Mouse (Mus musculus) forebrain, embryonic 13.5 days (tissue): Measurements from ENCODE around the gene Rbpjl. TPM values are rescaled to one million over a fixed set of nuclear protein-coding genes. Genes with fewer than 3 reads are reported as not detected.

ENCODE experiments used
- ATAC-seq: fragments of 200-750 bp; cut with Nextera tagmentation; 2 replicates; pipeline ENCODE4 v1.8.0; 2017
- H3K27ac ChIP-seq: fragments of 300-500 bp; sonication (generic); 2 replicates; pipeline ENCODE4 v1.5.1; 2015; ENCODE audit warnings: inconsistent platforms, mild to moderate bottlenecking, moderate library complexity
- H3K27me3 ChIP-seq: fragments of 300-500 bp; sonication (generic); 2 replicates; pipeline ENCODE4 v1.6.1; 2015; ENCODE audit warnings: mild to moderate bottlenecking, inconsistent platforms
- H3K36me3 ChIP-seq: fragments of 300-500 bp; sonication (generic); 2 replicates; pipeline ENCODE4 v1.6.1; 2015; ENCODE audit warnings: mild to moderate bottlenecking, inconsistent platforms; ENCODE audit not compliant: poor library complexity, severe bottlenecking
- H3K4me1 ChIP-seq: fragments of 300-500 bp; sonication (generic); 2 replicates; pipeline ENCODE4 v1.6.1; 2015; ENCODE audit warnings: inconsistent platforms
- H3K4me2 ChIP-seq: fragments of 300-500 bp; sonication (generic); 2 replicates; pipeline ENCODE4 v1.6.1; 2015; ENCODE audit warnings: inconsistent platforms, mild to moderate bottlenecking, moderate library complexity
- H3K4me3 ChIP-seq: fragments of 300-500 bp; sonication (generic); 2 replicates; pipeline ENCODE4 v1.5.1; 2015; ENCODE audit warnings: mild to moderate bottlenecking, inconsistent platforms
- H3K9ac ChIP-seq: fragments of 300-500 bp; sonication (generic); 2 replicates; pipeline ENCODE4 v1.6.1; 2015; ENCODE audit warnings: mild to moderate bottlenecking, inconsistent platforms
- H3K9me3 ChIP-seq: fragments of 300-500 bp; sonication (generic); replicated peaks from 2 replicates; pipeline ENCODE4 v1.6.1; 2016; ENCODE audit warnings: inconsistent platforms
- WGBS: fragments of 180-500 bp; shearing (Covaris S2); methylation state at CpG from one replicate; pipeline ENCODE4 v1.1.7; 2015; 5-methylcytosine and 5-hydroxymethylcytosine counted together
- polyA plus RNA-seq: library from polyadenylated mRNA; unstranded; fragments of >200 nt; fragmentation: Nextera tagmentation; extraction: Ambion mirVana; gene quantifications from 2 replicates; pipeline ENCODE4 v1.2.1, GENCODE M21; 2015

Gene Rbpjl
- polyA plus RNA-seq, 1 experiment from 2014 or later, result not detected

DNA sequence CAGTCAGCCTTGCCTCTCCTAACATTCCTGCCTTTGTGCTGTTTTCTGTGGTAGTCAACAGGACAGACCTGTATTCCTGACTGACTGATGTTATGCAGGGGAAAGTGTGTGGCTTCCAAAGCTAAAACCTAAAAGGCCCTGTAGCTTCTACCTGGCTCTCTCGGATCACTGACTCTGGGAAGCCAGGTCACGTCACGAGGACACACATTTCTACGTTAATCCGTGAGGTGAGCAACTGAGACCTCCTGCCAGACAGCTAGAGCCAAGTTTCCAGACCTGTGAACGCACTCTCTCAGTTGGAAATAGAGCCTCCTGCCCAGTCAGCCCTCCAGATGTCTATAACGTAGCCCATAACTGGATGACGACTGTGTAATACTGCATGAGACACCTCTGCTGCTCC, 19.0 kb downstream of the Rbpjl start:
- no peaks in the 10 kb centered on the region for H3K4me1 ChIP-seq
- H3K36me3 ChIP-seq, result no peaks in the 10 kb centered on the region
- no peak overlapping the region for H3K9ac ChIP-seq
- 88% methylated on average over 8 of the region's 8 CpGs for WGBS
- H3K4me2 ChIP-seq, result no peak overlapping the region
- no peak overlapping the region for H3K27ac ChIP-seq
- H3K4me3 ChIP-seq, result no peak overlapping the region
- H3K9me3 ChIP-seq, result no peaks in the 10 kb centered on the region
- H3K27me3 ChIP-seq, result no peaks in the 10 kb centered on the region; the same call in 1 of the 2 replicates
- ATAC-seq, result no peak

DNA sequence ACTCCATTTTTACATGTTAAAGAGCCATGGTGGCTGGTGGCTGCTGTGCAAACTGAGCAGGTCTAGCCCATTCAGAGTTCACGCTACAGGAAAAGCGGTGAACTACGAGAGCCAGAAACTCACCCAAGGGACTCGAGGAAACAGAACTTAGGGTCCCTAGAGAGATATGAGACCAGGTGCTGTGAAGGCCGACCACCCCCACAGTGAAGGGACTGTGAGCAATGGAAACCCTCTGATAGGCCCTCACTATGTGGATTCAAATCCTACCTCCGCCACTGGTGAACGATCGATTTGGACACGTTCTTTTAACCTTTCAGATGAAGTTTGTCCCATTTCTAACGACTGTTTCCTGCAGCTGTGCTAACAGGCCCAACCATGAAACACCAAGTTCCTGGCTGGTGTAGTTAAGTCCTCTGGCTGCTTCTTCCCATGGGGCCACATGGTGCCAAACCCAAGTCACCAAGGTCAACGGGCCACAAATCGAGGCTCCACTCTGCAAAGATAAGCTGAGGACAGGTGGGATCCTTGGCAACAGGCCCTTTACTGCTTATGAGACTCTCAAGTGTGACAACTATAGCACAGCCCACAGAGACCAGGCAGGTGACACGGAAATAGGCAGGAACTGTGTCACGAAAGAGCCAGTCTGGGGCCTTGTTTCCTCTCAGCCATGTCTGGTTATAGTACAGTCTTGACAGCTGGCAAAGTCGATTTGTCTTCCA, 19.9 kb downstream of the Rbpjl start:
- Histone ChIP-seq H3K9ac (no peak overlapping the region), H3K27me3 (no peaks in the 10 kb centered on the region; the same call in 1 of the 2 replicates), H3K9me3 (no peaks in the 10 kb centered on the region), H3K36me3 (no peaks in the 10 kb centered on the region), H3K4me1 (no peaks in the 10 kb centered on the region), H3K4me2 (no peak overlapping the region), H3K4me3 (no peak overlapping the region), H3K27ac (no peak overlapping the region)
- WGBS, result 88% methylated on average over 15 of the region's 15 CpGs
- ATAC-seq, result no peak

DNA sequence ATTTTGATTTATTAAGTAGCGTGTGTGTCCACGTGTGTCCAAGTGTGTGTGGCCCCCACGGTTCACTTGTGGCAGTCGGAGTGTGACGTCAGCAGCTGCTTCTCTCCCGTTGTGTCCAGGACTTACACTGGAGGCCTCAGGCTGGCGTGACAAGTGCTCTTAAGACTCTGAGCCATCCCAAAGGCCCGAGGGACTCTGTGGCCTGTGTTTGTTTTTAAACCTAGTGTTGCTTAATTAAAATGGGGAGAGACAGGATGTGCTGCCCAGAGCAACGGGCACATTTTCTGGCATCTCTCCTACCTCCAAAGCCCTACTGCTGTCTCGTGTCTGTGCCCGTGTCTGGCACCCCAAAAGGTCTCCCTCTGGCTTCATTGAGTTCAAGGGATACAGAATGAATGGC, 20.5 kb downstream of the Rbpjl start:
- Histone ChIP-seq H3K4me2 (no peak overlapping the region), H3K9ac (no peak overlapping the region), H3K4me3 (no peak overlapping the region), H3K27me3 (no peaks in the 10 kb centered on the region; the same call in 1 of the 2 replicates), H3K9me3 (no peaks in the 10 kb centered on the region), H3K4me1 (no peaks in the 10 kb centered on the region), H3K36me3 (no peaks in the 10 kb centered on the region), H3K27ac (no peak overlapping the region)
- WGBS, result 90% methylated on average over 11 of the region's 11 CpGs
- no peak for ATAC-seq

DNA sequence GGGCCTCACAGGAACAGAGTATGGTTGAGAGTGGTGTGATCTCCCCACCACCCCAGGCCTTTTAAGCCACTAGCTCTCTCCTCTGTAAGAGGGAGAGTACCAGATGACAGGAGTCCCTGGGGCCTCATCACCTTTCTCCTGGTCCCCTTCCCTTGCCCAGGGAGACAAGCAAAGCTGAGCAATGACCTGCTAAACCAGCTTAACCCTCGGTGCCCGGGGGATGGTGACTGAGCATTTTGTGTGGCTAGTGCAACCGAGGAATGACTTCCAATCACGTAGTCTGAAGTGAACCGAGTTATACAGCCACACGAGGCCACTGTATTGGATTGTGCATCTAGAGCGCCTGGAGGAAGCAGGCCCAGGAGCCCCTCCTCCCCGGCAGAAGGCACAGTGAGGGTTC, 21.5 kb downstream of the Rbpjl start:
- no peaks in the 10 kb centered on the region for H3K9me3 ChIP-seq
- WGBS, result 92% methylated on average over 8 of the region's 8 CpGs

DNA sequence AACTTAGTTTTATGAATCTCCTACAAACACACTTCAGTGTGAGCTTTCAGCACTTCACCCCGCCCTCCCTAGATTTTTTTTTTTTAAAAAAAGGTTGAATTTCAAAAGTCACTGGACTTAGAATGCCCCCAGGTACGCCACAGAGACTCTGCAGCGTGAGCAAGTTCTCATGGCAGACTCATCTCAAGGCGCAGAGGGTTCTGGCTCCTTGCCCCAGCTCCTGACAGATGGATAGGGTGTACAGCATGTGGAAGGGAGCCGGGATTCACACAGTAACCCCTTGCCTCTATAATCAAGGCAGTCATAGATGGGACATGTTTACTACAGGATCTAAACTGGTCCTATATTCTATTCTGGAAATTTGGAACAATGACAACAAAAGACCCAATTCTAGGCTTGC, 22.5 kb downstream of the Rbpjl start:
- no peaks in the 10 kb centered on the region for H3K9me3 ChIP-seq
- H3K27me3 ChIP-seq, result no peaks in the 10 kb centered on the region
- H3K4me1 ChIP-seq, result no peaks in the 10 kb centered on the region
- no peak overlapping the region for H3K27ac ChIP-seq
- H3K4me3 ChIP-seq, result no peak overlapping the region
- ATAC-seq, result no peak
- WGBS, result 81% methylated on average over 5 of the region's 5 CpGs
- no peaks in the 10 kb centered on the region for H3K36me3 ChIP-seq
- H3K4me2 ChIP-seq, result no peak overlapping the region
- no peak overlapping the region for H3K9ac ChIP-seq

More for the DNA sequence above, 21.5 kb downstream of the Rbpjl start:
- H3K4me2 ChIP-seq, result no peak overlapping the region
- ATAC-seq, result no peak
- H3K27ac ChIP-seq, result no peak overlapping the region
- H3K27me3 ChIP-seq, result no peaks in the 10 kb centered on the region
- no peak overlapping the region for H3K4me3 ChIP-seq
- no peak overlapping the region for H3K9ac ChIP-seq
- H3K4me1 ChIP-seq, result no peaks in the 10 kb centered on the region
- no peaks in the 10 kb centered on the region for H3K36me3 ChIP-seq

DNA sequence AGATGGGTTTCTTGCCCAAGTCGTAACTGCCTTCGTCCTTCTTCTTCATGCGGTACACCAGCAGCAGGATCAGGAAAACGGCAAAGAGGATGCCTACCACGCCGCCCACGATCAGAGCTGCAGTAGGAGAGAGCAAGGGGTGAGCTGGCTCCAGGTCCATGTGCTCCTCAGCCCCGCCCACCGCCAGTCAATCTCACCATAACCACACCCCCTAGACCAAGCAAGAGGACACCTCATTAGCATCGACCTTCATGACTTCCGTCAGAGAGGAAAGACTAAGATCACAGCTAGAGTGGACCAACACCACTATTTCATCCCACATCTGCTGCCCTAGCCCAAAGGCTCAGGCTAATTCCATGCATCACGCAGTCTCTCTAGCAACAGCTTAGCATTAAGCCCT, 23.2 kb downstream of the Rbpjl start:
- Histone ChIP-seq H3K36me3 (no peaks in the 10 kb centered on the region), H3K9ac (no peak overlapping the region), H3K9me3 (no peaks in the 10 kb centered on the region), H3K4me3 (no peak overlapping the region), H3K4me2 (no peak overlapping the region), H3K27ac (no peak overlapping the region), H3K27me3 (no peaks in the 10 kb centered on the region), H3K4me1 (peaks cover 3% of the 10 kb centered on the region; the same call in 1 of the 2 replicates)
- ATAC-seq, result no peak
- 36% methylated on average over 12 of the region's 12 CpGs for WGBS

DNA sequence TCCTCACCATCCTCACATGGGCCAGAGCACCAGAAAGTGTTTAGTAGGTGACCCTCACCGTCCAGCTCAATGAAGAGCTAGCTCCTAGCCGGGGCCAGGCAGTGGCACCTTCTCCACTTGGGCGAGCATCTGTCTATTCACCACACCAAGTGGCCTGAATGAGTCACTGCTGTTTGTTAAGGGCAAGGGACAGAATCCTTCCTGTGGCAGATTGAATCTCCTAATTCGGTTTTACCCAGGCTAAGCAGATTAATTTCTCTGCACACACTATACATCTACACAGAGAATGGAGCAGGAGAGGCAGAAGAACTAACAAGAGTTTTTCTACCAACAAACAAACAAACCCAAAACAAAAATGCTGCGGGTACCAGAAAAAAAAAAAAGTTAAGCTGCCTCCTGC, 24.0 kb downstream of the Rbpjl start:
- ATAC-seq, result no peak
- Histone ChIP-seq H3K27me3 (no peaks in the 10 kb centered on the region), H3K27ac (no peak overlapping the region), H3K4me2 (no peak overlapping the region), H3K9me3 (no peaks in the 10 kb centered on the region), H3K4me3 (no peak overlapping the region), H3K4me1 (peaks cover 3% of the 10 kb centered on the region; the same call in 1 of the 2 replicates), H3K36me3 (no peaks in the 10 kb centered on the region), H3K9ac (no peak overlapping the region)
- WGBS, result 80% methylated on average over 5 of the region's 5 CpGs

DNA sequence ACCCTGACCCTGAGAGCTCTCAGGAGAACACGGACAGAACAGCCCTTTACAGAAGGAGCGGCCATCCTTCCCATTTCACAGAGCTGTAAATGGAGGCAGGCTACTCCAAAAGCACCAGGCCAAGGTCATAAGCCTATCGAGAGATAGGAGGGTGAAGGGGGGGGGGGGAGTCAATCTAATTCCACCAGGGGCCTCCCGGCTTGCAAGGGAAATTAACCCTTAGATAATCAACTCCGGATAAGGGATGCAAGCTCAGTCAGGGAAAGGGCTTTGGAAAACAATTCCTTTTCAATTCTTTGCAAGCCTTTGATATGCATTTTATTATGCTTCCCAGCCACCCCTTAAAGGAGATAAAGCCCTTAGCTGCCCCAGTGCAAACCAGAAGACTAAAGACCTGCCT, 25.5 kb downstream of the Rbpjl start:
- Histone ChIP-seq H3K36me3 (no peaks in the 10 kb centered on the region), H3K4me1 (peaks cover 3% of the 10 kb centered on the region; the same call in 1 of the 2 replicates), H3K4me3 (no peak overlapping the region), H3K4me2 (no peak overlapping the region), H3K9ac (no peak overlapping the region), H3K27ac (no peak overlapping the region), H3K27me3 (no peaks in the 10 kb centered on the region), H3K9me3 (no peaks in the 10 kb centered on the region)
- 41% methylated on average over 5 of the region's 5 CpGs for WGBS
- no peak for ATAC-seq

DNA sequence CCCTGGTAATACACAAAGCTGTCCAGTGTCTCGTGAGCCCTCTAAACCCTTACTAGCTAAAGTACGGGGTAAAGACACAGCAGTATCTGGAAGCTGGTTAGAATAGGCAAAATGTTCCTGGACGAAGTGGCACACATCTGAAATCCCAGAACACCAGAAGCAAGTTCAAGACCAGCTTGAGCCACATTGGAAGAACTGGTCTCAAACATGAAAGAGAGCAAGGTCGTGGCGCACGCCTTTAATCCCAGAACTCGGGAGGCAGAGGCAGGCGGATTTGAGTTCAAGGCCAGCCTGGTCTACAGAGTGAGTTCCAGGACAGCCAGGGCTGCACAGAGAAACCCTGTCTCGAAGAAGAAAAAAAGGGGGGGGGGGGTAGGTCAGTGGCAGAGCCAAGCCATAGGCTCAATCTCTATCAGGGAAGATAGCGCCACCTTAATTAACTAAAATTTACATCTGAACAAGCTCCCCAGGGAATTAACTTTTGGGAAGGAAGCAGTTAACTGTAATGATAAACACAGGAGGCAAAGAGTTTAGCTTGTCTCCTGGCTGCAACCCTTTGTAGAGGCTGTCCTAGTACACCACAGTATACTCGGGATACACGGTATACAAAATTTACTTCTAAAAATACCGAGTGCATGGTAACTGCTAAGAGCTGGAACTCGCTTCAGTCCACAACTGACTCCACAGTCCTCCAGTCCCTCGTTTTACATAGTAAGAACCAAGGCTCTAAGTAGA, 27.1 kb downstream of the Rbpjl start:
- H3K9me3 ChIP-seq, result no peaks in the 10 kb centered on the region
- H3K4me1 ChIP-seq, result peaks cover 3% of the 10 kb centered on the region; the same call in 1 of the 2 replicates
- no peak overlapping the region for H3K9ac ChIP-seq
- H3K36me3 ChIP-seq, result no peaks in the 10 kb centered on the region
- no peaks in the 10 kb centered on the region for H3K27me3 ChIP-seq
- 44% methylated on average over 15 of the region's 15 CpGs for WGBS
- ATAC-seq, result no peak
- H3K4me2 ChIP-seq, result no peak overlapping the region
- H3K4me3 ChIP-seq, result no peak overlapping the region
- no peak overlapping the region for H3K27ac ChIP-seq

DNA sequence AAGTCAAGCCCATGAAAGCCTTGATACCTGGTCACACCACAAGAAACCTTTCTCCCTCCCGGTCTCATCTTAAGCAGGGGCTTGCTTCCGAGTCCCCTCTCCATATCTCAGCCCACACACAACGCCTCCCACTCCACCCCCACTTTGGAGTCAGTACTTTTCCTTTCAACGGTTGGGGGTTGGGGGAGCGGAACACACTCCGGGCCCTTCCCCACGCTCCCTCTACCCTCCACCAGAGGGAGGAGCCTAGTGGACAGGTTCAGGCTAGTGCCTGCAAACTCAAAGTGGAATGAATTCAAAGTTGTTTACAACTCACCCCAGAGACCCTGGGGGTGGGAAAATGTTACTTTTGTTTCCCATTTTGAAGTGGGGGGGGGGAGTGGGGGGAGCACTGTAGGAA, 27.8 kb downstream of the Rbpjl start:
- Histone ChIP-seq H3K27ac (no peak overlapping the region), H3K36me3 (no peaks in the 10 kb centered on the region), H3K27me3 (no peaks in the 10 kb centered on the region), H3K4me3 (no peak overlapping the region), H3K9me3 (no peaks in the 10 kb centered on the region), H3K4me1 (peaks cover 3% of the 10 kb centered on the region; the same call in 1 of the 2 replicates), H3K9ac (no peak overlapping the region), H3K4me2 (no peak overlapping the region)
- ATAC-seq, result no peak
- WGBS, result 17% methylated on average over 7 of the region's 7 CpGs

DNA sequence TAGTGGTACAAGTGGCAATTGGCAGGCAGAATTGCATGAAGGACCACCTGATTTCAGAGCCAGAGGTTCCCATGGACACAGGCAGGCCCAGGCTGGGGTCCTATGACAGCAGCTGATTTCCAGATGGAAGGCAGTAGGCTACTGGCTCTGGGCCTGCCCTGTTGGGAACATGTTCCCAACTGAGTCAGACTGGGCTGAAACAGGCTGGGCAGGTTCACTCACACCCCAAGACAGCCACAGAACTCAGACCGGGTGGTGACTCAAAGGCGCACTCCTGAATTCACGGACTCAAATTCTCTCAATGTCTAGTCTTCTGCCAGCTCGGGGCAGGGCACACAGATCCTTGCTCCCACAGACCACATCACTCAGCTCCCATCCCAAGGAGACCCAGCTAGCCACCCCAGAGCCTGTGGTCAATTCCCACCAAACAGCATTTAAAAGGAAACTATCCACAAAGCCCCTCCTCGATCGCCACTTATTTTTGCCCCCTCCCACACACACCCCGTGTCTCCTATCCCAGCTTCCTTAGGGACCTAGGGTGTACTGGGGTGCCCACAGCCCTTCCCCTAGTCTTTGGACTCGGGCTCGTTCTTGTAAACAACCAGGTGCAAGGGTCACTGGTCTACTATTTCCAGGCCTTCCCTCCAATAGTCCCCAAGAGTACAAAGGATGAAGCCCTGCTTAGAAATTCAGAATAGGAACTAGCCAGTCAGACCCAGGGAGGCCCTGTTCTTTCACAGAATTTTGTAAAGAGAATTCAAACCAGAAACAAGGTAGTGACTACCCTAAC, 28.9 kb downstream of the Rbpjl start:
- Histone ChIP-seq H3K4me2 (no peak overlapping the region), H3K27ac (no peak overlapping the region), H3K4me3 (no peak overlapping the region), H3K9ac (no peak overlapping the region), H3K4me1 (peaks cover 3% of the 10 kb centered on the region; the same call in 1 of the 2 replicates), H3K36me3 (no peaks in the 10 kb centered on the region), H3K27me3 (no peaks in the 10 kb centered on the region), H3K9me3 (no peaks in the 10 kb centered on the region)
- WGBS, result 70% methylated on average over 9 of the region's 9 CpGs
- ATAC-seq, result no peak
